In genomic region chr5:116419322-116420045, GRCm38 (mm10) we compare ENCODE assay signal across 11 mouse cellular contexts. TPM values are rescaled to one million over a fixed set of nuclear protein-coding genes. Genes with fewer than 3 reads are reported as not detected.
A peak's percentile ranks its signal among the peaks of the same experiment; 100 is the strongest.
DNase-seq lines count a peak whose midpoint lies in the region; ATAC-seq and TF ChIP-seq lines count a peak whose summit lies in the region.
"Had no signal": no experiment of that assay in that cellular context is flagged by ENCODE, and none has a peak within 500 bp of the region (broad histone marks: within the 10 kb centered on the region; RNA-seq: fewer than 3 reads in every experiment).

No protein-coding gene starts in this region.

- H3K4me3 ChIP-seq in forebrain, embryonic 11.5 days (ENCODE audit: low read depth, low read length), result no peak overlapping the region
- no peak overlapping the region for H3K4me3 ChIP-seq in forebrain, embryonic 15.5 days
- peak overlapping the region; percentile 33 for H3K4me3 ChIP-seq in ES-Bruce4 (ENCODE audit: low read depth, low read length)
- no peak overlapping the region for H3K4me3 ChIP-seq in limb, embryonic 10.5 days
- H3K4me3 ChIP-seq: neural tube, embryonic 13.5 days had no signal

- H3K9ac ChIP-seq in forebrain, embryonic 11.5 days (ENCODE audit: low read length), result peak overlapping the region; percentile 12; the same call in 1 of the 2 replicates
- H3K9ac ChIP-seq in forebrain, embryonic 15.5 days (replicated peaks), result no peak overlapping the region
- H3K9ac ChIP-seq in ES-Bruce4 (ENCODE audit: low read depth, poor library complexity, severe bottlenecking), result peak overlapping the region; percentile 32; the same call in 1 of the 2 replicates
- H3K9ac ChIP-seq: liver, embryonic 15.5 days; neural tube, embryonic 13.5 days had no signal

- TF ChIP-seq POLR2A in ES-Bruce4 (IDR thresholded peaks at IDR 0.05; ENCODE audit: insufficient read depth, low read length), result no peak

- no peak for DNase-seq in forebrain, embryonic 11.5 days (ENCODE audit: low spot score)
- DNase-seq in gastrocnemius, adult 8-10 months (ENCODE audit: low spot score in 2 of 2), result peak; percentile 47 to 57
- no peak for DNase-seq in limb, embryonic 10.5 days (ENCODE audit: low spot score)
- DNase-seq in left cerebral cortex, adult 9 months (ENCODE audit: low spot score in 2 of 2), result no peak
- no peak for DNase-seq in retina, postnatal 1 day
- DNase-seq in layer of hippocampus, adult 8-10 months (ENCODE audit: low spot score in 2 of 2), result no peak

- TF ChIP-seq EP300 in ES-Bruce4 (IDR thresholded peaks at IDR 0.05; ENCODE audit: insufficient read depth, low read depth, low read length), result no peak

- WGBS in forebrain, embryonic 11.5 days, result 40% methylated on average over 6 of the region's 6 CpGs
- 49% methylated on average over 6 of the region's 6 CpGs for WGBS in forebrain, embryonic 15.5 days
- WGBS in limb, embryonic 10.5 days, result 76% methylated on average over 6 of the region's 6 CpGs

- no peaks in the 10 kb centered on the region for H3K36me3 ChIP-seq in forebrain, embryonic 11.5 days (ENCODE audit: control insufficient read depth, insufficient read depth, low read length)
- no peaks in the 10 kb centered on the region for H3K36me3 ChIP-seq in forebrain, embryonic 15.5 days
- H3K36me3 ChIP-seq in ES-Bruce4 (ENCODE audit: control insufficient read depth, insufficient read depth, low read length, poor library complexity, severe bottlenecking), result peaks cover 3% of the 10 kb centered on the region; the same call in 1 of the 2 replicates
- H3K36me3 ChIP-seq in limb, embryonic 10.5 days, result 0 out of 2 replicates have a peak, but pooled peaks cover 3% of the 10 kb centered on the region
- H3K36me3 ChIP-seq: liver, embryonic 15.5 days; neural tube, embryonic 13.5 days had no signal

- H3K27me3 ChIP-seq in forebrain, embryonic 11.5 days (ENCODE audit: control insufficient read depth, insufficient read depth, low read length), result no peaks in the 10 kb centered on the region
- no peaks in the 10 kb centered on the region for H3K27me3 ChIP-seq in forebrain, embryonic 15.5 days
- no peaks in the 10 kb centered on the region for H3K27me3 ChIP-seq in ES-Bruce4 (ENCODE audit: control insufficient read depth, insufficient read depth, low read length, poor library complexity, severe bottlenecking)
- peaks cover 6% of the 10 kb centered on the region; the same call in 1 of the 2 replicates for H3K27me3 ChIP-seq in limb, embryonic 10.5 days (ENCODE audit: low read depth, poor library complexity, severe bottlenecking)
- H3K27me3 ChIP-seq: liver, embryonic 15.5 days had no signal

- H3K9me3 ChIP-seq in forebrain, embryonic 11.5 days (ENCODE audit: control insufficient read depth, low read length), result no peaks in the 10 kb centered on the region
- H3K9me3 ChIP-seq in forebrain, embryonic 15.5 days, result no peaks in the 10 kb centered on the region
- H3K9me3 ChIP-seq in ES-Bruce4 (replicated peaks; ENCODE audit: control insufficient read depth, insufficient read depth, low read length, poor library complexity, severe bottlenecking), result no peaks in the 10 kb centered on the region
- H3K9me3 ChIP-seq in limb, embryonic 10.5 days (replicated peaks), result no peaks in the 10 kb centered on the region
- H3K9me3 ChIP-seq: liver, embryonic 15.5 days; neural tube, embryonic 13.5 days had no signal

- H3K4me2 ChIP-seq in forebrain, embryonic 11.5 days (ENCODE audit: low read depth, low read length, severe bottlenecking), result no peak overlapping the region
- no peak overlapping the region for H3K4me2 ChIP-seq in forebrain, embryonic 15.5 days (replicated peaks)
- H3K4me2 ChIP-seq: neural tube, embryonic 13.5 days had no signal

- no peak overlapping the region for H3K27ac ChIP-seq in forebrain, embryonic 11.5 days (ENCODE audit: low read depth, low read length)
- no peak overlapping the region for H3K27ac ChIP-seq in forebrain, embryonic 15.5 days (replicated peaks)
- H3K27ac ChIP-seq in ES-Bruce4 (ENCODE audit: insufficient read depth, low read length), result peak overlapping the region; percentile 42
- H3K27ac ChIP-seq in limb, embryonic 10.5 days, result peak overlapping the region; percentile 25; the same call in 1 of the 2 replicates
- H3K27ac ChIP-seq: kidney, postnatal 0 days; liver, embryonic 15.5 days had no signal

- TF ChIP-seq CTCF in ES-Bruce4 (IDR thresholded peaks at IDR 0.05; ENCODE audit: low read depth, low read length), result no peak

- H3K4me1 ChIP-seq in forebrain, embryonic 11.5 days (replicated peaks; ENCODE audit: control insufficient read depth, insufficient read depth, low read length), result peaks cover 31% of the 10 kb centered on the region
- H3K4me1 ChIP-seq in forebrain, embryonic 15.5 days, result peaks cover 34% of the 10 kb centered on the region
- H3K4me1 ChIP-seq in ES-Bruce4 (ENCODE audit: control insufficient read depth, insufficient read depth, low read length), result peaks cover 10% of the 10 kb centered on the region
- H3K4me1 ChIP-seq in limb, embryonic 10.5 days, result peaks cover 61% of the 10 kb centered on the region

- no peak for ATAC-seq in forebrain, embryonic 11.5 days (replicated peaks; ENCODE audit: low FRiP score)
- ATAC-seq in forebrain, embryonic 15.5 days (replicated peaks), result no peak

RNA-seq across cellular contexts. Expression of gene Hspb8, which starts 3.2 kb away (rescaled TPM):
- 8.0 and 9.8 TPM in 2 replicates for polyA plus RNA-seq in forebrain, embryonic 11.5 days (2014; fragmentation: Nextera tagmentation; extraction: Ambion mirVana)
- polyA plus RNA-seq in forebrain, embryonic 15.5 days (2015; fragmentation: Nextera tagmentation; extraction: Ambion mirVana), result 5.6 and 5.7 TPM in 2 replicates
- 64.0 and 68.1 TPM in 2 replicates for polyA plus RNA-seq in ES-Bruce4 (2011; ENCODE audit: insufficient read depth, insufficient read length, low read depth, missing spikeins)
- total RNA-seq in gastrocnemius, adult 8-10 months (2022), result 100 to 1,000 TPM; 239 to 425 (median 325) TPM
- 8.8 and 9.7 TPM in 2 replicates for polyA plus RNA-seq in limb, embryonic 10.5 days (2016; fragmentation: Nextera tagmentation; extraction: Ambion mirVana)
- total RNA-seq in layer of hippocampus, adult 8-10 months (2022), result 10 to 100 TPM; 12.6 to 18.6 (median 14.5) TPM

Comparison
In these comparisons a context has a peak if more than half of its experiments do, and no peak if none do; other contexts are left out.
1. DNase-seq: peak in gastrocnemius, adult 8-10 months (2 of 2); none in forebrain, embryonic 11.5 days (single experiment), limb, embryonic 10.5 days (single experiment), left cerebral cortex, adult 9 months (0 of 2), retina, postnatal 1 day (single experiment) and layer of hippocampus, adult 8-10 months (0 of 2).
2. H3K27ac ChIP-seq: peak in ES-Bruce4 (single experiment) and limb, embryonic 10.5 days (single experiment); none in forebrain, embryonic 11.5 days (single experiment) and forebrain, embryonic 15.5 days (single experiment).